Mouse (Mus musculus) gastrocnemius, postnatal 25 days (tissue): ENCODE results near the gene Smtnl1. TPM values are rescaled to one million over a fixed set of nuclear protein-coding genes. Genes with fewer than 3 reads are reported as not detected.

ENCODE experiments used
- DNase-seq: peaks from one replicate; pipeline ENCODE4 v3.0.0; 2022
- long read RNA-seq, 2 experiments: library from polyadenylated mRNA; stranded (forward); transcript quantifications; one replicate each; pipeline ENCODE4 v2.0.0; 2021
- total RNA-seq, 2 experiments: library from RNA; stranded (reverse); gene quantifications; 1 replicate in 1 of 2; 2 replicates in 1 of 2; pipeline ENCODE4 v1.2.3; 2021

Smtnl1 gene
- total RNA-seq, result 100 to 1,000 TPM; 101 to 105 TPM
- long read RNA-seq, experiment 1, transcript Smtnl1-201 (8 exons, 1,761 nt), result major isoform, 141 of 171 reads
- long read RNA-seq, experiment 1, partial matches to known transcripts, result 18 of 171 reads
- long read RNA-seq, experiment 1, other reads (novel, unspliced or antisense), result 12 of 171 reads
- long read RNA-seq, experiment 2, transcript Smtnl1-201 (8 exons, 1,761 nt), result major isoform, 275 of 310 reads
- long read RNA-seq, experiment 2, partial matches to known transcripts, result 25 of 310 reads
- long read RNA-seq, experiment 2, other reads (novel, unspliced or antisense), result 10 of 310 reads

DNA sequence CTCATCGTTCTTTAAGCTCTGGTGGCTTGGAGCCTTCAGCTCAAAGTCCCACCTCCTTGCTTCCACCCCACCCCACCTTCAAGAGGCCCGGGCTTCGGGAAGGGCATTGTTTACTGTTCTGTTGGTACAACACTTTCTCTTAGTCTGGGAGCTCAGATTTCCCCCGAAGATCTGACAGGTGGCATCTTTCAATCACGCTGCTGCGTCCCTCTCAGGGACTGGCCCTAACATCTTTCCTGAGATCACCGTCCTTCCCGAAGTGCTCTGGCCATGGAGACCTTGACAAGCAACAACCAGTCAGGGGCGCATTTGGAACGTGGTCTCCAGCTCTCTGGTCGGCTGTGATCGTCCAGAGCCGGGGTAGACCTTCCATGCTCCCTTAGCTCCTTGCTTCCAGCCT lies at the start of gene Smtnl1:
Gene Smtnl1 (minus strand): TSS at position 101 of the 400 bp plus-strand sequence.
- DNase-seq, result no peak

- DNase-seq, result no peak
These were observed 48.2 kb upstream of the Smtnl1 start for GRCm38 (mm10) chr2:84870623-84871160.

DNA sequence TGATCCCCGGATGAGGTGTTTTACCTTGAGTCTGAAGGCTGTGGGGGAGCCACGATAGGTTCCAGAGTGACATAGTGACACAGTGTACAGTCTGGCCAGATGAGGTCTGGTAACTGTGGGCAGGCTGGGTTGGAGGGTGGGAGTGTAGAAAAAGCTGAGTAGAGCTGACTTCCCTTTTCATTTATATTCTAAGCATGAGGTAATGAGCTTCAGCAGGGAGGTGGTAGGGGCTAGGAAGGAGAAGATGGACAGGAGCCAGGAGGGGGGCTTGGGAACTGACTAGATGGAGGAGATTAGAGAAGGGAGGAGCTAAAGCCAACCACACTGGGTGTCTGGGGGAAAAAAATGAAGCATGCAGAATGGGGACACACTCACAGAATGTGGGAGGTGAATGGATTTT lies 46.5 kb upstream of the Smtnl1 start:
- DNase-seq, result no peak

DNA sequence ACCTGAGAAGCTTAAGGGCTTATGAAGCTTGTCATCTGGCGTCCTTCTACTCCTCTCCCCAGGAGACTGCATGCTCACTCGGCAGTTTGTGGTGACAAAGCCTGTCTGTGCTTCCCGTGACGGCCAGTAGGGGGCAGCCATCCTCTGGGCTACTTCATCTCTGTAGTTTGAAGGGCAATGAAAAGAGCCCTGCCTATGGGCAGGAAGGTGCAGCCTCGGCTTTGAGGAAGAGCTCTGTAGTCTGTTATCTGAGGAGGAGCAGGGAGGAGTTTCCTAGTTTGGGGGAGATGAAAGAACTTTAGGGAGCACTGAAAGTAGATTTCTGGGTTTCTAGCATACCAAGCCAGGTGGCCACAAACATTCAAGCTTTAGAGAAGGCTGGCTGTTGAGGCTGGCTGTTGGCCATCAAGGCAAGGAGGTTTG lies 46.1 kb upstream of the Smtnl1 start:
- DNase-seq, result peak; percentile 50

- DNase-seq, result no peak
These were observed 43.4 kb upstream of the Smtnl1 start for GRCm38 (mm10) chr2:84865616-84866571.

- DNase-seq, result no peak
These were observed 39.8 kb upstream of the Smtnl1 start for GRCm38 (mm10) chr2:84862231-84862630.

- DNase-seq, result no peak
These were observed 39.0 kb upstream of the Smtnl1 start for GRCm38 (mm10) chr2:84861430-84861829.

DNA sequence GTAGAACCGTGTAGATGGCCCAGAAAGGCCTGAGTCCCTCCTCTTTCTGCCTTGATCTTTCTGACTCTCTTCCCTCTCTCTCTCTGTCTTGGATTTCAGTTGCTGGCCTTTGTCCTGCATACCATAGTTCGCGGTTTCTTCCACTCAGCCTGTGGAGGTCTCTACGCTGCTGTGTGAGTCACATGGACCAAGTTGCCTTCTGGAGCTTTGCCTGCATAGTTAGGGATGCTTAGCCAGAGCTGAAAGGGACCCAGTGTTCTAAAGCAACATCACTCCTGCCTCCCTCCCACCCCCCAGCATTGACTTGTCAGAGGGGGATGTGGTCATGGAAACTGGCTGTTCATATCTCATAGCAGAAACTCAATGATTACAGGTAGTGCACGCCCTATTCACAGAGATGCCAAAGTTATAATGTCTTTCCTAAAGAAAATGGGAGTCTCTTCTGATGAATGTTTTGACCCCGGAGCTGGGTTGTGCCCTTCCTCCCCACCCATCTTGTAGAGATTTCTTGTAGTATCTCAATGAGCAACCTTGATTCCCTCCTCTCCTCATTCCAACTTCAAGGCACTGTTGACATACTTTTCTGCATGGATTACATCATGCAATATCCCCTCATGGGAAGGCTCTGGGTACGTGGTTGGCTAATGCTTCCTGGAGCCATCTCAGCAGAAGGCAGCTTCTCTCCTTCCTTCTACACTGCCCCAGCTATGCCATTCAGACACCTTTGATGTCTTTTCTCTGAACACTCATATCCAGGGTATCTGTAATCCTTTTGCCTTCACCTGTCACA lies 37.7 kb upstream of the Smtnl1 start:
- DNase-seq, result no peak

DNA sequence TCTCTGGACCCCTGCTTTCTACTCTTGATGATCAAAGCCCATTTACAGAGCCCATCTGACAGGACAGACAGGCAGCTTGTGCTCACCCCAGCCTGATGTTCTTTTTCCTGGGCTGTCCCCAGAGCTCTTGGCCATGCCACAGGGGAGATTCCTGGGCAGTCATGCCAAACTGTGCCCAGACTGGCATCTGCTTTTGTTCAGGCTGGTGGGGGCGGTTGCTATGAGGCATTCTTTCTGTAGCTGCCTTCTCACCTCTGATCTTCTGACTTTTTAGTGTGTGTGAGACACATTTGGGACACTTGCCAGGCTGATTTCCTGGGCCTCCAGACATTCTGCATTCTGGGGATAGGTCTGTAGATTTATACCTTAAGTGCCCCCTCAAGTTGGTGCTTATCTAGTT lies 36.1 kb upstream of the Smtnl1 start:
- no peak for DNase-seq

DNA sequence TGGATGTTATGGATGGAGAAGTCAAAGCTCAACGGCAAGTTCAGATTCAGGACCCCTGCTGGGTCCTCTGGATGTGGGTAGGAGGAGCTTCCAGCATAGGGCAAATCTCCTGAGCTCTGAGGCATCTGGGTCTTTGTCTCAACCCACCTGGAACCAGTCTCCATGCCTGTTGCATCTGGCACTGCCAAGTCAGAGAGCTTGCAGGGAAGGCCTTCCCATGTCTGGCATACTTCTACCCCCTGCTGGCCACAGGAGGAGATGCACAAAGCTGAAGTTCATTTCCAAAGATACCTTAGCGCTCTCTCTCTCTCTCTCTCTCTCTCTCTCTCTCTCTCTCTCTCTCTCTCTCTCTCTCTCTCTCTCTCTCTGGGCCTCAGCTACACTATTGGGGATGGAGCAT lies 33.3 kb upstream of the Smtnl1 start:
- DNase-seq, result no peak

DNA sequence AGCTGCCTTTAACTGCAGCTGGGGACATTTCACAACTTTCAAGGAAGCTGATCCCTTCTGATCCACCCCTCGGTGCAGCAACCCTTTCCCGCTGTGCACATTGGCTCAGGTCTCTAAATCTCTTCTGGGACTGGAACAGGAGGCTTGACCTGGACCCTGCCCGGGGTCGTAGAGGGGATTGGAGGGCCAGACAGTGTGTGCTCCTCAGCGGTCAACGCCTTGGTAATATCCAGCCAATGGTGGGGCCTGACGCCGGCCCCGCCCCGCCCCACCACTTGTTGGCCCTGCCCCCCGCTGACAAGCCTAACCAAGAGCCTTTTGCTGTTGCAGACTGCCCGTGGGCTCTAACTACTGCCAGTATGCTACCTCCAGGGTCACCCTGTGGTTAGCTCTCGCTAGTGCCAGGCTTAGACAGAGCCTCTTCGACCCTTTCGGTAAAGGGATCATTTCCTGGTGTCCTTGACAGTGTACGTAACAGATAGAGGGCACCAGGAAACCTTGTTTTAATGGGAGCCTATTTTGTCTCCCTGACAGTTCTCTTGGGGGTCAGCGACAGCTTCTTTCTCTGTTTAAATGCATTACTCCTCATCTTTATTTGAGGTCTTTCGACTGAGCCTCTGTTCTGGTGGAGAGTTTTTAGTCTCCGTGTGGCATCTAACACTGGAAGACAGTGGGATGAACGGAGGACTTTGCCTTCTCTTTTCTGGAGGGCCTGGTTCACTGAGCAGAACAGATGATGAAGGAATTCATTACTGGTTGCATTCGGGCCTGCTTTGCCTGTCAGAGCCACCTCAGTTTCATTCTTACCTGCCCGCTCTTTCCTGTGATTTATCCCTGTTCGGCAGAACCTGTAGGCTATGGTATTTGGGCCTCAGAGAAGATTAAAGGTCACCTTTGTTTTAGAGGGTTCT lies 28.9 kb upstream of the Smtnl1 start:
- peak; percentile 92 for DNase-seq

- DNase-seq, result no peak
These were observed 28.1 kb upstream of the Smtnl1 start for GRCm38 (mm10) chr2:84850407-84851129.

GRCm38 (mm10) chr2:84845226-84845625 lies 22.8 kb upstream of the Smtnl1 start:
- no peak for DNase-seq

DNA sequence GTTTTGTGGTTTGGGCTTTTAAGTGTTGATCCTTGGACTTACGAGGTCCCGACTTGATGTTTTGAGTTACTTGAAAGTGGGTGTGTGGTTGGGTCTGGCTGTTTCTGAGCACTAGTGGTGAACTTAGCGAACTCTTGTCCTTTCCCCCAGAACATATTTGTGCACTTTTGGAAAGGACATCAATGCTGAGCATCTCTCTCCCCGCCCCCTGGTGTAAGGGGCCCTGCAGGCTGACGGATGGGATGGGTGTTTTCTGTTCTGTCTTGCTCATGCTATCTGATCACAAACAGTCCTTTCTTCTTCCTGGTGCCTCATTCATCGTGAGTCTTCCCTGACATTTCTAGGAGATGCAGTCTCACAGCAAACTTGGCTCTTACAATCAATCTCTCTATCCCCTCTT lies 21.2 kb upstream of the Smtnl1 start:
- DNase-seq, result no peak

GRCm38 (mm10) chr2:84841905-84842304 lies 19.5 kb upstream of the Smtnl1 start:
- DNase-seq, result no peak

DNA sequence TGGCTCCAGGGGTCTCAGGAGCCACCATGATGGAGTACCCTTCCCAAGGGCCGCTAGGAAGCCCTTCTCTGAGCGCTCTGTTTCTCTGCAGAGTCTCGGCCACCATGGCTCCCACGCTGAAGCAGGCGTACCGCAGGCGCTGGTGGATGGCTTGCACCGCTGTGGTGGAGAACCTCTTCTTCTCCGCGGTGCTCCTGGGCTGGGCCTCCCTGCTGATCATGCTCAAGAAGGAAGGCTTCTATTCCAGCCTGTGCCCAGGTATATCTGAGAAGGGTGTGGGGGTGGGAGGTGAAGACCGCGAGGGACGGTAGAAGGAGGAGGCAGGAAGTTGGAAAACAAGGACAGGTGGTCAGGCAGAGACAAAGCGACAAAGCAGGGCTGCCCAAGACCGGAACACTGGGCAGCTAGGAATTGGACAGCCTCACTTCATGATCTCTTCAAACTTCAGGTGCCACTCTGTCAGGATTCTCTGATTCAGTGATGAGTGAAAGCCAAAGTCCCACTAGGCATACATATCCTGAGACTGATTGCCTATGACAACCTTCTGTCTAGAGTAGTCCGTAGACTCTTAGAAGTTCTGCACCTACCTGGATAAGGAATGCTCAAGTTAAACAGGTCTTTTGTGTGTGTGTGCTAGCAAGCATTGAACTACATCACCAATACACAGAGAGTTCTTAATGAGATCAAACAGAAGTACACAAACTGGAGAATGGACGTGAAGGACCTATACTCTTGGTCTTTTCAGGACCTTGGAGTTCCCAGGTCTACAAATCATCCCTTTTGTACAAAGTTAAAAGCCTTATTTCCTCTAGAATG lies 18.5 kb upstream of the Smtnl1 start:
- DNase-seq, result no peak

GRCm38 (mm10) chr2:84840016-84840747 lies 17.7 kb upstream of the Smtnl1 start:
- DNase-seq, result peak; percentile 77
